Mouse (Mus musculus) embryonic fibroblast, embryonic 13.5 days (primary cell): ENCODE data around the gene Mrpl4.

Experiments
- CTCF ChIP-seq: IDR thresholded peaks from 2 replicates; pipeline ENCODE4 v1.5.1; 2011; ENCODE audit warnings: mild to moderate bottlenecking, control low read depth, low read length, moderate library complexity, borderline replicate concordance; ENCODE audit not compliant: insufficient read depth
- POLR2A ChIP-seq: IDR thresholded peaks from 2 replicates; pipeline ENCODE4 v1.6.1; 2011; ENCODE audit warnings: low read depth, mild to moderate bottlenecking, control low read depth, low read length, moderate library complexity

DNA sequence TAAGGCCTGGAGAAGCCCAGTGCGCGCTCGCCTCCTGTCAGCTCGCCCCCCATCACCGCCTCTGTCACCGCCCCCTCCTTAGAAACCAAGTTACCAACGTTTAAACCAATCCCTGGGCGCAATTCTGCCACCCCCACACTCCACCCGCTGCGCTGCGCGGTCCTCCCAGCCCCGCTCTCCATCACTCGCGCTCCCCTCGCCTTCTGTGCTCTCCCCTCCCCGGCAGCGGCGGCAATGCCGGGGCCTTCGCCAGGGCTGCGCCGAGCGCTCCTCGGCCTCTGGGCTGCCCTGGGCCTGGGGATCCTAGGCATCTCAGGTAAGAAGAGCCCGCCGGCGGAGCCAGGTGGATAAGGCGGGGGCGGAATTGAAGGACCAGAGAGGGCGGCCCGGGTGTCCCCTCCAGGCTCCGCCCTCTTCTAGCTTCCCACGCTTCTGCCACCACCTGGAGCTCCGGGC lies 29.4 kb downstream of the Mrpl4 start, which contains the start of gene Icam5:
- TF ChIP-seq POLR2A (no peak), CTCF (no peak)
